Mouse (Mus musculus) neural tube, embryonic 10.5 days (tissue): ENCODE data around the gene Hoxa7.

Experiments
- DNase-seq: peaks from one replicate; pipeline ENCODE4 v3.0.0-alpha.2; 2017; ENCODE audit warnings: low spot score; ENCODE audit errors: extremely low spot score

The Hoxa7 gene

DNA sequence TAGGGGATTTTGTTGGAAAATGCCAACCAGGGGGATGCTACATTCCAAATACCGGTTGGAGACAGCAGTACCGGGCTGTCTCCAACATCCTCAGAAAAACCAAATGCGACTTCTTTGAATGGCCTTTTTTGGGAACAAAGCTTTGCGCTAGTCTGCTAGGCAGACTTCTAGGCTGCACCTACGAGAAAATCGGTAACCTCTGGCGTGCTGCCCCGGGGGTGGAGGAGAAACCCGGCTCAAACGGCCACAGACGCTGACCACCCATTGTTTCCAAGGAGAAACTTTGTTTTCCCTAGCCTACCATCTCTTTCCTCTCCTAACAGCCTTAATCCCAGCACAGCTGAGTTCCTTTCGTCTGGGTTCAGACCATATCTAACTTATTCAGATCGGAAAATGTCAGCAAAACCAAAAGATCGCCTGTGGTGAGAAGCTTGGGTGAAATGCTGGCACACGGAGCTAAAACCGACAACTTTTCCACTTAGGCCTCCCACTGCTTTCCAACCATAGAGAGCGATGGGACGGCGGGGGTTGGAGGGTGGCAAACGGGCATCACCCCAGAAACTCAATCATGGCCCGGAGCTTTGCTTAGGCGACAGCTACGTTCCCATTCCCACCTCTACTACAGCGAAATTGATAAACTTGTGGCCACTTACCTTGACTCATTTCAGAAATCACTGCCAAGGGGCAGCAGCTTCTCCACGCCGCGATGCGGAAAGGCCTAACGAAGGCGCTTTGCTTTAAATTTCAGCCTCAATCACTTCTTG lies 18.2 kb upstream of the Hoxa7 start:
- DNase-seq = no peak

DNA sequence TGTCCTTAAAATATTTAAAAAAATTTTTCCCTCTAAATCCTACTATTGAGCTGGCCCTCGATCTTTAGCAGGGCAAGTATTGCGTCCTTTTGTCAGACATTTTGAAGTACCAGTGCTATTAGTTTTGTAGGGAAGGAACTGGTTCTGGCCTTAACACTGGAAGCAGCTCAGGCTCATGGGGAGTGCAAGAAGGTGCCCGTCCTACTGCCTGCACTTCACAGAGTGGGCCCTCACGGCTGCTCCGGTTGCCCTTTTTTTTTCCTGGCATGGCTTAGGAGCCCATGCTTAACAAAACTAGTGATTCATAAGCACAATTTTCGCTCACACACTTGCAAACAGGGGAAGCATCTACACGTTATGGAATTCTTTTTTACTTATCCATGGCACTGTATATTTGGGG lies 17.3 kb upstream of the Hoxa7 start:
- no peak for DNase-seq

DNA sequence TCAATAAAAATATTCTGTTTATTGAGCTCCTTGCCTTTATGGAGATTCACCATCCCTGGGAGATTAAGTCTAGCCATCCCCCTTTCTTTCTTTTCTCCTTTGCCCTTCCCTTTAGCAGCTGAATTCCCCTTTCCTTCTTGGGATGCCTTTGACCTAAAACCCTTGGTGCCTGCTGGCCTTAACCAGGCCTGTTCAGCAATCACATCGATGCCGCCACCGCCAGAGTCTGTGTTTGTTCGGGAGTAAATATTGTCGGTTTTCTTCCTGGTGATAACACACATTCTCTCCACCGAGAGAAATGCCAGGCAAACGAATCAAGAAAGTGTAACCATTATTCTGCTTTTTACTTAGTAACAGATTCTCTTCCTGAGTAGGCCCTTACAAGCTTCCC lies 16.5 kb upstream of the Hoxa7 start:
- DNase-seq = no peak

DNA sequence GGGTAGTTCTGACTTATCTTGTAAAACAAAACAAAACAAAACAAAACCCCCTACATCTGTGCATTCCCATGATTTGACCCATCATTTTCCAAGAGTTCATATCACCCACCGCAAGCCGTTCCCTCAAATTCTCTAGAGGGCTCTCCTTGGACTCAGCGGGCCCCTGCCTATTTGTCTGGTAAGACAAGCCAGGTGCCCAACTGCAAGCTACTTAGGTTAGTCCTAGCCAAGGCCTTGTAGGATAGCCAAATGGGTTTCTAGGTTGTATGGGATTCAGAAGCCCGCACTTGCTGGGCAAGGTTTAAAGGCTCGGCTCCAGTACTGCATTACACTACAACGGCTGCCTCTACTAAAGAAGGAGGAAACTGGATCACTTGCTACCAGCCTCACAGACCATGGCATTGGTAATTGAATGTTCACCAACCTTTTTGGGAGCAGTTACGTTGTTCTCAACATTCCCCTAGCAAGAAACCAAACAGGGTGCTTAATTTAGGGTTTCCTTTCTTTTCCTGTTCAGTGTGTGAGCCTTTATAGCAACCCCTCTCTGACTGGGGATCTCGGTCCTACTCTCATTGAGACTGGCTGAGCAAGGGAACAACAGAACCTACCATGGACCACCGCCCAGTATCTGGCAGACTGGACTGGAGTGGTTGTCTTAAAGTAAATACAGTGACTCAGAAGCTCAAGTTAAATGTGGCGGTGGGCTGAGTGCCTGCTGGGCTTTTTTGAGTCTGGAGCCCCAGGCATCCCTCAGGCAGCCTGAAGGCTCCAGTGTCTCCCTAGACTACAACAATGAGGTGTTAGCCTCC lies 15.9 kb upstream of the Hoxa7 start:
- DNase-seq = no peak

DNA sequence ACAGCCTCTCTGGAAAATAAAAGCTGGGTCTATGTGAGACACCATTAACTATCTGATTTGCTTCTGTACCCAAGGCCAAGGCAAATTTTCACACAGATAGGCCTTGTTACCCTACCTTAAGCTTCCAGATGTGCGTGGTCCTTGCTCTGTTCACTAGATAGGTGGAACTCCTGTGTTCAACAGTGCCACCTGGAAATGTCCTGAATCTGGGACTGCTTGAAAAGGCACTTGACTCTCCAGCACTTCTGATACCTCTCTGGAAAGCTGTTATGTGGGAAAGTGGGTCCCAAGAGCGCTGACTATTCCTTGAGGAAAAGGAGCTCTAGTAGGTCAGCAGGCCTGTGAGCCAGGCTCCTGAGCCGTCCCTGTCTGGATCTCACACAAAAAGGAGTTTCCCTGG lies 15.2 kb upstream of the Hoxa7 start:
- DNase-seq = no peak

DNA sequence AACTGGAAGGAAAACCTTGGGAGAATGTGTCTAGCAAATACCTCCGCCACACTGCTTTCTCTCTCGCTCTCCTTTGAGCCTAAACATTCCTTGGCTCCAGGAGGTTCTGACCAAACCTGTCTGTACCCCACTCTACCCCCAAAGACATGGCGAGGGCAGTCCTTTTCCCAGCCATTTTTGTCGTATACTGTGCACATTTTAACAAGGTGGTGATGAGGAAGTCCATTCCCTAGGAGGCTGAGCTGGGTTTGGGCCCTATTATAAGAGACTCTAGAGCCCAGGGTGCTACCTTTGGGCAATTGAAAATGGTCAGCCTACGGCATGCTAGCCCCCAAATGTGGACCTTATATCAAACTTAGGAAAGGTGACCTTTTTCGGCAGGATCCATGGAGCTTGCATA lies 14.2 kb upstream of the Hoxa7 start:
- no peak for DNase-seq

DNA sequence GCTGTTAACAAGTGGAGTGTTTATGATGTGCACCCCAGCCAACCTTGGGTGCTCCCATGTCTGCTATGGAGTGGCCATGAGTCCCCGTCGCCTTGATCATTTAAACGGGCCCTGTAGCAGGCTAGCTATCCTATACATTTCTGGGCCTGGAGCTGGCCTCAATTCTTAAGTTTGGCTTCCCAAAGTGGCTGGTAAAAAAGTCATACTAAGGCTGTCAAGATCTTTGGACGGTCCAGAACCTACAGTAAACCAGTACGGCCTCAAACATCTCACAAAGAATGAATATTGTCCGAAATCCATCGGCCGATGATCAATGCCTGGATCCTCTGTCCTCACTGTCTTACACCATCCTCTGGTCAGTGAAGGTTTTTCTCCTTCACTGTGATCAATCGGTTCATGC lies 13.6 kb upstream of the Hoxa7 start:
- DNase-seq = no peak

DNA sequence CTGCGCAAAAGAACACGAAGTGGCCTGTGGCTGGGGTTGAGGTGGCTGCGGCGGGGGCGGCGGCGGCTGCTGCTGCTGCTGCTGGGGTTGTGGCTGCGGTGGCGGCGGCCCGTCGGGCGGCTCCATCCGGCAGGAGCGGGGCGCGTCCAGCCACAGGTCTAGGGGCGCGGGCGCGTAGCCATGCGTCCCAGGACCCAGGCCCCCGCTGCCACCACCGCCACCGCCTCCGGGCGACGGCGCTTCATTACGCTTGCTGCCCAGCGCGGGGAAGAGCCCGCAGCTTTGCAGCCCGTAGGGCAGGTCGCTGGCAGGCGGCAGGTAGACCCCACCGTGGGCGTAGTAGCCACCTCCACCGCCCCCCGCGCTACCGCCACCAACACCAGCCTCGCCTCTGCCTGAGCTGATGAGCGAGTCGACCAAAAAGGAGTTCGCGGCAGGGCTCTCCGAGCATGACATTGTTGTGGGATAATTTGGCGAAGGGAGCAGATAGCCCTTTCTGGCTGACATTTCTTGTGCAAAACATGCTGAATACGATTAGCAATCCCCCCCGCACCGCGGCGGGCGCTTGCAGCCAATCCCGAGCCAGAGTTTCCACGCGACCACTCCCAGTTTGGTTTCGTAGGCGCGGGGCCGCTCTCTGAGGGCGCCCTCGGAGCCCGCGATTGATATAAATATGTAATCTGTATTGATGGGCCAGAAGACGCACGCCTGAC lies 12.9 kb upstream of the Hoxa7 start:
- no peak for DNase-seq

DNA sequence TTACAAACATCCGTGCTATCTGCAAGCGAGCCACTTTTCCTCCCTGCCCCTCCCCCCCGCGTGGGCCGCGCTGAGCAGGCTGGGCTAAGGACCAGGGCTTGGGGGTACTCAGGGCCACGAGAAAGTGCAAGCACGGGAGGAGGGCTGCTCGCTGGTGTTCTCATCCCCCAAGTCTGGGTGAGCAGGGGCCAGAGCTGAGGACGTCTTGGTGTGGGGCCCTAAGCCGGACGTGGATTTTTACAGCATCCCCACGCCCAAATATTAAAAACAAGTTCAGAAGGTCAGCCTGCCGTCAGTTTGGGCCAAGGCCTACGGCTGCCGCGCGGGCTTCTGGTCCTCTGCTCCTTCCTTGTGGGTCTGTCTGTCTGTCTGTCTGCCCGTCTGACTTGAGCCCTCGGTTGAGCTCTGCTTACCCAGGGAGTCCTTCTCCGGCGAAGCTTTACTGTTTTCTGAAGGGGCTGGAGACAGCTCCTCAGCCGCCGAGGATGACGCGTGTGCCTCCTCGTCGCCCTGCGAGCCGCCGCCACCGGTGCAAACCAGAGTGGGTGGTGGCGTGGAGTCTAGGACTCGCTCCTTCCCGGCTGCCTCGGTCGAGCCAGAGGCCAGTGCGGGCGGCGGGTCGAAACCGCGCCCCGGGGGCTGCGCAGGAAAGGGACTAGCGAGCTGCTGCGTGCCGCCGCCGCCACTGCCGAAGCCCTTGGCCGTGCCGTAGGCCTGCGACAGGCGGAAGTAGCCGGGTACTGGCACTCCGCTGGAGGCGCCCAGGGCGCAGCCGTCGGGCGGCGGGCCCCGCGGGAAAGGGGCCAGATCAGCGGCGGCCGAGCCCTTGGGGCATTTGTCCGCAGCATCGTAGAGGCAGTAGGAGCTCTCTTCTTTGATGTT lies 12.1 kb upstream of the Hoxa7 start:
- DNase-seq = no peak

DNA sequence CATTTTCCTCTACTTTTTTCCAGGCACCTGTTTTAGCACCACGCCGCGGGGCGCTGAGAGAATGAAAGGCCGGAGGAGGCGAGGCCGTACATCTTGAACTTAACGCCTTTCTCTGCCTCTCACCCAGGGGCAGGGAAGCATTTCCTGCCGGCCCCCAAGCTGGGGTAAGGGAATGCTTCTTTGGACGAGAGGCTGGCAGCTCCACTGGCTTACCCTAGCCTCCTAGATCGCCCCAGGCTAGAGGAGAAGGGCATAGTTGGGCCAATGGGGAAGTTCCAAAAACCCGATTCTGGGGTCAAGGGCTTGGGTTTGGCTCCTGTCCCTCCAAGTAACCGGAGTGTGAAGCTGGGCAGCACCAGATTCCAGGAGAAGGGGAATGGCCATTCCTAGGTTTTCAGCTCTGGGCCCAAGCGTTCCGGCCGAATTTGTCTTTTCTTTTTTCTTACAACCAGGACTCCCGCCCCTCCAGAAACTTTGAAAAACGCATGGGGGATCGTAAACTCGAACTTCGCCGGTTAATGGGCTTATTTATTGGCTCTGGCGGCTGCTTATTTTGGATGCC lies 11.4 kb upstream of the Hoxa7 start:
- DNase-seq = no peak

DNA sequence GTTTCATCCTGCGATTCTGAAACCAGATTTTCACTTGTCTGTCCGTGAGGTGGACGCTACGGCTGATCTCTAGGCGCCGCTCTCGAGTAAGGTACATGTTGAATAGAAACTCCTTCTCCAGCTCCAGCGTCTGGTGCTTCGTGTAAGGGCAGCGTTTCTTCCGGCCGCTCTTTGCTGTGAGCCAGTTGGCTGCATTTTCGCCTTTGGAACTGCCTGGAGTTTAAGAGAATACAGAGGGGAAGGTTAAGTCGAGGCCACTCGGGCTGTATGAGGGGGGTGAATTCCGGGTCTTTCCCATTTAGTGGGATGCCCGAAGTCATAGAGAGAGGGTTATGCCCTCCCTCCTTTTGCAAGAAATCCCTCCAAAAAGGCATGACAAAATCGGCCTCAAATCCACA lies 10.9 kb upstream of the Hoxa7 start:
- DNase-seq = no peak

DNA sequence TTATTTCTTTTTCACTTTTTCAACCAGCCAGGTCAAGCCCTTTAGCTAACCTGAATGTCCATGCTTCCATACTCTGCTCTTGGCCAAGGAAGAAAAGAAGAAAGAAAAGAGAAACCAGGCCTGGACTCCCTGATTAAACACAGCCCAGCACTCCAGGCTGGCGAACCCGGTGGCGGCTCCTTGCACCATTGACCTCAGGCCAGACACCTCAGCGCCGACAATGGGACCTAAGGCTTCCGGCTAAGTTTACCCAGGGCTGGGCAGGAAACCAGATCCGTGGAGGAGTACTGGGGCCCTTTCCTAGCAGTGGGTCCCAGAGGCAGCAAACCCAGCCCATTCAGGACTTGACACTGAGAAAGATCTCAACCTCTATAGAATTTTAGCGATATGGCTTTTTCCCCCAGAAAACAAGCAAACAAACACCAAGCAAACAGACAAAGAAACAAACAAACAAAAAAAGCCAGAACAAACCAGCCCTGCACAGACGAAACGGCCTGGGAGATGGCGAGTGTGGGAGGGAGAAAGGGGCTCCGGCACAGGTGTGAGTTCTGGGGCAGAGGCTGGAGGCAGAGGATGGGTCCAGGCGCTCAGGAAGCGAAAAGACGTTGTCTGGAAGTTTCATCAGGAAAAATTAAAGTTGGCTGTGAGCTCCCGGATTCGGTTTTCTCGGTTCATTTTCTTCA lies 10.4 kb upstream of the Hoxa7 start:
- DNase-seq = no peak

DNA sequence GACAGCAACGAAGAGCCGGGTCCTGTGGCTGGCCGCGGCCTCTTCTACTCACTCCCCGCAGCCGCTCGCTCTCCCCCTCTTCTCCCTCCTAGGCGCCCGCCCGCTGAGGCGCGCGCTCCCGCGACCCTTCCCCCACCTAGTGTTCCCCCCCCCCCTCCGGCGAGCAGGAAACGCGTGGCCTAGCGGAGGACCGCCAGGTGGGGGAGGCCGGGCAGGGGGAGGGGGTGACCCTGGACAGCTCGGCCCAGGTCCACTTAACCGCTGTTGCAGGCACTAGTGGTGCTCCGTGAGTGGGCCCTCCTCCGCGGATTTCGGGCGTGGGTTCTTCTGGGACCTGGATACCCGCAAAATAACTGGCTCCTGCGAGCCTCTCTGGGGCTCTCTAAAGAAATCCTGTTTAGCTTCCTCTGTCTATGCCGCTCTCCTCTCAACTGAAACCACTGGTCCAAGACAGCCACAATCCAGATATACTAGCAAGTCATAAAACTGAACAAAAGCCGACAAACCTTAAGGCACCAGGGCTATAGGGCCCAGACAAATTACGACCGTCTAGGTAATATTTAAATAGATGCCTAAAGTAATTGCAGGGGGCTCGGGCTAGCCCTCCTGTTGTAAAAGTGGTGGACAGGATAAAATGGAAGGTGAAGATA lies 9.0 kb upstream of the Hoxa7 start, which contains the start of gene Hoxa9:
Gene Hoxa9, minus strand, starts transcription at position 574 of the 650 bp plus-strand sequence.
- DNase-seq = no peak

DNA sequence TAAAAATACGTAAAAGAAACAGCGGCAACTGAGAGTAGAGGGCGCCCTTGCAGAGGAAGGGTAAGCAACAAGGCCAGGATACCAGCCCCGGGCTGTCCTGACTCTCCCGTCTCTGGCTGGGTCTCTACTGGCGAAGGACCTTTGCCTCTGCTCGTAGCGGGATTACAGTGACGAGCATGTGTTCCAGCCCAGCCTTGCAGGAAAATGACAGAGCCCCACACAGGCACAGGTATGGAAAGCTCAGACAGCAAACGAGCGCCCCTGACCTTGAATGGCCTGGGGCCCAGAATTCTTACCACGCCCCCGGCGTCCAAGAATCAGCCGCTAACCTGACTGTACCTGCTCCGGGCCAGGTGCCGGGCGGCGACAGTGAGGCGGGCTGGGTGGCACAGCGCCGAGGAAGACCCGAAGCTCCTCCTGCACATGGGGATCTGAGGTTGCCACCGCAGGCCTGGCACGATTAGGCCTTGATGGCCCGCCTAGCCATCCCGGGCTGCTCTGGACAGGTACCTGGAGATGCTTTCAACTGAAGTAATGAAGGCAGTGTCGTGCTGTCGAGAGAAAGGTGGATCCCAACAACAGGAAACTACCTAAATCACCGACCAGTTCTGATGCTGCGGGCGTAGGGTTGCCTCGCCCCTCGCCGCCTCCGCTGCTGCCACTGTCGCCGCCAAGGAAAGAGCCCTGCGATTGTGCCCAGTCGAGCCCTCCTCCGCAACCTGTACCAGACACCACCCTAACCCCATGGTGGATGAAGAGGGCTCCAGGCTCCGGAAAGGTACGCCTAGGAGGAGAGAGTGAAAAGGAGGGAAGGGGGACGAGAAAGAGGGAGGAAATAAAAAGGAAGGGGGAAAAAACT lies 8.1 kb upstream of the Hoxa7 start:
- no peak for DNase-seq

DNA sequence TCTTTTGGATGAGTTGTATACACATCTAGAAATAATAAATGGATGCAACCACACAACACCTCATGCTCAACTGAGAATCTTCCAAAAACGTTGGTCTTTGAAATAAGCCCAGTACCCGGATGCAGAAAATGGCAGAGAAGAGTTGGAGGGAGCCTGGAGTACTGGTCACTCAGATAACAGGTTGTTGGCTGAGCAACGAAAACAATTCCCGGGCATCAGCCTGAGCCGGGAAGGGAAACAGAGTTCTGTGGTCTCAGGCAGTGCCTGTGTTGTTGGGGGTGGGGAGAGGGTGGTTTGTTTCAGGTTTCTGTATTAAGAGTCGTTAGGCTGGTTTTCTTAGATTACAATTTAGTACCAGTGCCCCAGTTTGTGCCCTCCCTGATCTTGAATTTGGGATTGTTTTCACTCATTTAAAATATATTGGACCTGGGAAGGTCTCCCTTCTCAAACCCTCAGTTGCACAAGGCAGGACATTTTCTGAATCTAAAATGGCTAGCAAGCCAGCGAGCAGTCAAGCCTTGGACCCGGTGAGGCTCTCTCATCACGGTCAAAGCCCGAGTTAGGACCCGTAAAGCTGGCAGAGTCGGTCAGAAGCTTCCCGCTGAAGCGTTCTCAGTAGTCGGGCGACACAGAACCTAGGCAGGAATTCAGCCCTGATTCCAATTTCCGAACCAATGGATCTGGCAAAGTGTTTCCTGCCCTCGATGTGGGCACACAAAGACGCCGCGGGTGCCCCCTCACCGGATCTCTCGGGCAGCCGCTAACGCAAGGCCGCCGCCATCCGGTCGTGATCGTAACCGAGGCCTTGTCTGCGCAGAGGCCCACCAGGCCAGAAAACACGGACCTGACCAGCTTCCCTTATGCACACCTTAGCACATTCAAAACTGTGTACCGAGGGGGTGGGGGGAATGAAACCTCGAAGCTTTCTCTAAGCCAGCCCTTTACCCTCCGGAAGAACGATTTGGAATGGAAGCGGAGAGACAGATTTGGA lies 7.1 kb upstream of the Hoxa7 start:
- no peak for DNase-seq

DNA sequence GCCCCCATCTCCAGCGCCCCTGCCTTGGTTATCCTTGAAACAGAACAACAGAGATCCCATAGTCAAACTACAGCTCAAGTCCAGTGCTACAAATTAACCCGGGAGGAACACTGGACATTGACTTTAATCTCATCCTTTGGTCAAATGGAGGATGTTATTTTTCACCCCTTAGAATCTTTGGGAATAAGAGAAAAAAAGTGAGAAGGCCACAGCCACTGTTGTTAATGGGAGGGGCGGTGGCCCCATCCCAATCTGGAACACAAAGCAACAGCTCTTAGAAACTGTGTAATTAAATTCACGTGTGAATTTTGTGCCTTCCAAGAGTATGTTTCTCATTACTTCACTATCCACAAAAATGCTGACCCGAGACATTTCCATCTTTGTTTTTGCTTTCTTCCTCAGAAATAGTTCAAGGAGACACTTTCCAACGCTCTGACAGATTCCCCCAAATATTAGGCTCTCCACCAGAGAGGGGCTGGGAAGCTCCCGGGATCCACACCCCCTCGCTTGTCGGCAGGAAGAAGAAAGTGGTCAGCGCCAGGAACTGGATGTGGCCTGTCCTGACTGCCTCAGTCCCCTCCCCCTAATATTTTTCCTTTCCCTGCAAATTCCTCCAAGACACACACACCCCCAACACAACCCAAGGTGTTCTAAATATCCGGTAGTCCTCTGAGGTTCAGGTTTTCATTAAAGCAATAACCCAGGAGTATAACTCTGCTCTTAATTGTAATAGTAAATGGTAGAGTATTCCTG lies 6.0 kb upstream of the Hoxa7 start:
- DNase-seq = no peak
